Mouse (Mus musculus): ENCODE results near the gene Cyp8b1.

DNA sequence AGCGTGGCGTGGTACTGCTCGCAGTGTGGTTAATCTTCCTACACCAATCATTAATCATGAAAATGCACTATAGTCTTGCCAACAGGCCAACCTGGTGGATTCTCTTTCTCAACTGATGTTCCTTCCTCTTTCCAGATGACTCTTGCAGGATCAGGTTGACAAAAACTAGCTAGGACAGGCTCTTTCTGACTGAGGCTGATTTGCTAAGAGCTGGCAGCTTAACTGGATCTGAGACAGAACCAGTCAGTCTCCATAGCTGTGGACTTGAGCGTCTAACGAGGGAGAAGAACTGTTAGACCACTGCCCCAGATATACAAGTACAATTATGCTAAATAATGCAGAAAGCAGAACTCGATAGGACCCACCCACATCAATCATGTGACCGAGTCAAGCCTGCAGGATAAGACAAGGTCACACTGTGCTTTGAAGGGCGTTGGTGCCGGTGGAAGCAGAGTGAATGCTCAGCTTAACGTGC, 3.0 kb upstream of the Cyp8b1 start:
- no peak for TF ChIP-seq CTCF (IDR thresholded peaks at IDR 0.05; ENCODE audit: low read depth)
- no peak for TF ChIP-seq EP300 (IDR thresholded peaks at IDR 0.05; ENCODE audit: low read depth)
